In the genomic region with DNA sequence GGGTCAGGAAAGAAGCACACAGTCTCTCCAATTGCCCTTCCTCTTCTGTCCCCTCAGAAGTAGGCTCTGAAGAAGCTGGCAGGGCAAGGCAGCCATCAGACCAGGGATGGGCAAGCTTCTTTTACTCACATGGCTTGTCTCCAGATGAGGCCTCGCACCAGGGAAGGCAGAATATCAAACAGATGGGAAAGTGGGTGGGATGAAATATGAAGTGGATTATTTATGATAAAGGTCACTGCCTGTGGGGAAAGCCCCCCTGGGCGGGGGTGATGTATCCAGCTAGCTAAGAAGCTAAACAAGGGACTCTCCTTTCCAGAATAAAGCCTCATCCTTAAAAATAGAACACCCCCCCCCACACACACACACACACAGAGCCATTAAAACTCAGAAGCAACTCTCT, we compare ENCODE assay signal across 9 mouse cellular contexts. TPM values are rescaled to one million over a fixed set of nuclear protein-coding genes. Genes with fewer than 3 reads are reported as not detected.
A peak's percentile ranks its signal among the peaks of the same experiment; 100 is the strongest.
DNase-seq lines count a peak whose midpoint lies in the region; ATAC-seq and TF ChIP-seq lines count a peak whose summit lies in the region.
"Had no signal": no experiment of that assay in that cellular context is flagged by ENCODE, and none has a peak within 500 bp of the region (broad histone marks: within the 10 kb centered on the region; RNA-seq: fewer than 3 reads in every experiment).

No protein-coding gene starts in this region.

- peak overlapping the region; percentile 73 for H3K4me2 ChIP-seq in heart, embryonic 16.5 days (ENCODE audit: low read depth, low read length)
- H3K4me2 ChIP-seq in neural tube, embryonic 11.5 days (ENCODE audit: low read depth) = peak overlapping the region; percentile 48; the same call in 1 of the 2 replicates
- H3K4me2 ChIP-seq in embryonic facial prominence, embryonic 15.5 days (replicated peaks) = peak overlapping the region; percentile 66; the same call in 1 of the 2 replicates
- peak overlapping the region; percentile 78 for H3K4me2 ChIP-seq in stomach, embryonic 14.5 days (replicated peaks; ENCODE audit: low read depth, low read length)
- H3K4me2 ChIP-seq in kidney, embryonic 16.5 days (replicated peaks; ENCODE audit: low read depth, low read length) = no peak overlapping the region

- H3K9me3 ChIP-seq in heart, embryonic 16.5 days (replicated peaks; ENCODE audit: control insufficient read depth, low read length) = no peaks in the 10 kb centered on the region
- H3K9me3 ChIP-seq in neural tube, embryonic 11.5 days (ENCODE audit: control insufficient read depth, low read length) = no peaks in the 10 kb centered on the region
- no peaks in the 10 kb centered on the region for H3K9me3 ChIP-seq in embryonic facial prominence, embryonic 15.5 days (replicated peaks)
- H3K9me3 ChIP-seq in stomach, embryonic 14.5 days (ENCODE audit: control insufficient read depth, low read depth, low read length) = no peaks in the 10 kb centered on the region
- H3K9me3 ChIP-seq in kidney, embryonic 16.5 days (ENCODE audit: low read length) = no peaks in the 10 kb centered on the region

- H3K4me1 ChIP-seq in heart, embryonic 16.5 days (ENCODE audit: control insufficient read depth, insufficient read depth, low read length) = peaks cover 19% of the 10 kb centered on the region
- H3K4me1 ChIP-seq in neural tube, embryonic 11.5 days (ENCODE audit: control insufficient read depth, insufficient read depth, low read length) = peaks cover 12% of the 10 kb centered on the region; the same call in 1 of the 2 replicates
- peaks cover 51% of the 10 kb centered on the region for H3K4me1 ChIP-seq in embryonic facial prominence, embryonic 15.5 days
- H3K4me1 ChIP-seq in stomach, embryonic 14.5 days (ENCODE audit: control insufficient read depth, insufficient read depth, low read length) = peaks cover 30% of the 10 kb centered on the region
- H3K4me1 ChIP-seq in kidney, embryonic 16.5 days (ENCODE audit: insufficient read depth, low read length) = peaks cover 13% of the 10 kb centered on the region; the same call in 1 of the 2 replicates
- H3K4me1 ChIP-seq in thymus, adult 2 months (replicated peaks; ENCODE audit: control insufficient read depth, insufficient read depth, low read length) = peaks cover 19% of the 10 kb centered on the region

- ATAC-seq in heart, embryonic 16.5 days (replicated peaks; ENCODE audit: extremely low read depth, insufficient read depth, low FRiP score) = no peak
- ATAC-seq in neural tube, embryonic 11.5 days (ENCODE audit: insufficient read depth, low FRiP score, low TSS enrichment) = no peak
- no peak for ATAC-seq in embryonic facial prominence, embryonic 15.5 days (ENCODE audit: insufficient number of reproducible peaks, low FRiP score, low TSS enrichment, low read depth)
- no peak for ATAC-seq in stomach, embryonic 14.5 days (ENCODE audit: insufficient number of reproducible peaks, insufficient read depth, low FRiP score, low read depth)
- no peak for ATAC-seq in kidney, embryonic 16.5 days (ENCODE audit: low FRiP score, low TSS enrichment)

- WGBS in heart, embryonic 16.5 days = 43% methylated on average over 2 of the region's 2 CpGs
- WGBS in neural tube, embryonic 11.5 days = 48% methylated on average over 2 of the region's 2 CpGs
- 20% methylated on average over 2 of the region's 2 CpGs for WGBS in embryonic facial prominence, embryonic 15.5 days
- 23% methylated on average over 2 of the region's 2 CpGs for WGBS in stomach, embryonic 14.5 days
- 49% methylated on average over 2 of the region's 2 CpGs for WGBS in kidney, embryonic 16.5 days
- 66% methylated on average over 2 of the region's 2 CpGs for WGBS in thymus, adult 2 months

- peaks cover 37% of the 10 kb centered on the region for H3K27me3 ChIP-seq in heart, embryonic 16.5 days (ENCODE audit: control insufficient read depth, insufficient read depth, low read length)
- H3K27me3 ChIP-seq in neural tube, embryonic 11.5 days (ENCODE audit: control insufficient read depth, insufficient read depth, low read length) = peaks cover 35% of the 10 kb centered on the region
- H3K27me3 ChIP-seq in embryonic facial prominence, embryonic 15.5 days = 0 out of 2 replicates have a peak, but pooled peaks cover 3% of the 10 kb centered on the region
- H3K27me3 ChIP-seq in stomach, embryonic 14.5 days (ENCODE audit: control insufficient read depth, insufficient read depth, low read length) = no peaks in the 10 kb centered on the region
- peaks cover 13% of the 10 kb centered on the region for H3K27me3 ChIP-seq in kidney, embryonic 16.5 days (ENCODE audit: insufficient read depth, low read length)
- H3K27me3 ChIP-seq in thymus, adult 2 months (ENCODE audit: control insufficient read depth, insufficient read depth, low read length) = no peaks in the 10 kb centered on the region

- H3K36me3 ChIP-seq in heart, embryonic 16.5 days (ENCODE audit: control insufficient read depth, insufficient read depth) = no peaks in the 10 kb centered on the region
- H3K36me3 ChIP-seq in neural tube, embryonic 11.5 days (ENCODE audit: control insufficient read depth, insufficient read depth, low read length) = no peaks in the 10 kb centered on the region
- no peaks in the 10 kb centered on the region for H3K36me3 ChIP-seq in embryonic facial prominence, embryonic 15.5 days
- H3K36me3 ChIP-seq in stomach, embryonic 14.5 days (ENCODE audit: control insufficient read depth, insufficient read depth, low read length) = no peaks in the 10 kb centered on the region
- H3K36me3 ChIP-seq in kidney, embryonic 16.5 days (ENCODE audit: insufficient read depth, low read length) = no peaks in the 10 kb centered on the region
- H3K36me3 ChIP-seq in thymus, adult 2 months (ENCODE audit: control insufficient read depth, insufficient read depth, low read length) = no peaks in the 10 kb centered on the region

- no peak for TF ChIP-seq POLR2A in thymus, adult 2 months (IDR thresholded peaks at IDR 0.05; ENCODE audit: control insufficient read depth, extremely low read depth, insufficient read depth, low read length, poor library complexity)

- peak overlapping the region; percentile 66; the same call in 1 of the 2 replicates for H3K9ac ChIP-seq in heart, embryonic 16.5 days (ENCODE audit: low read length)
- no peak overlapping the region for H3K9ac ChIP-seq in neural tube, embryonic 11.5 days (ENCODE audit: low read length)
- H3K9ac ChIP-seq in embryonic facial prominence, embryonic 15.5 days = no peak overlapping the region
- H3K9ac ChIP-seq in stomach, embryonic 14.5 days (replicated peaks; ENCODE audit: low read depth, low read length) = no peak overlapping the region
- no peak overlapping the region for H3K9ac ChIP-seq in kidney, embryonic 16.5 days (replicated peaks; ENCODE audit: low read length)

- no peak overlapping the region; the same call in 1 of the 2 replicates for H3K4me3 ChIP-seq in heart, embryonic 16.5 days (ENCODE audit: low read length)
- H3K4me3 ChIP-seq in neural tube, embryonic 11.5 days (ENCODE audit: low read depth, low read length) = no peak overlapping the region
- H3K4me3 ChIP-seq in embryonic facial prominence, embryonic 15.5 days (replicated peaks) = no peak overlapping the region
- H3K4me3 ChIP-seq in stomach, embryonic 14.5 days (ENCODE audit: low read depth, low read length) = no peak overlapping the region
- no peak overlapping the region for H3K4me3 ChIP-seq in kidney, embryonic 16.5 days (ENCODE audit: low read length)
- H3K4me3 ChIP-seq in thymus, adult 2 months (ENCODE audit: control insufficient read depth, insufficient read depth, low read length) = no peak overlapping the region

- no peak overlapping the region for H3K27ac ChIP-seq in heart, embryonic 16.5 days (ENCODE audit: low read length)
- no peak overlapping the region for H3K27ac ChIP-seq in neural tube, embryonic 11.5 days (ENCODE audit: low read depth, low read length)
- peak overlapping the region; percentile 85; the same call in 1 of the 2 replicates for H3K27ac ChIP-seq in embryonic facial prominence, embryonic 15.5 days (replicated peaks)
- H3K27ac ChIP-seq in stomach, embryonic 14.5 days (ENCODE audit: low read length) = peak overlapping the region; percentile 48; the same call in 1 of the 2 replicates
- no peak overlapping the region for H3K27ac ChIP-seq in kidney, embryonic 16.5 days (ENCODE audit: low read length)
- no peak overlapping the region for H3K27ac ChIP-seq in thymus, adult 2 months (ENCODE audit: control insufficient read depth, insufficient read depth, low read length)

- no peak for DNase-seq in heart, adult 8-10 months (ENCODE audit: low spot score)
- DNase-seq in neural tube, embryonic 11.5 days (ENCODE audit: low spot score) = no peak
- DNase-seq in neural tube, embryonic 10.5 days (ENCODE audit: extremely low spot score, low spot score) = no peak
- DNase-seq in thymus, adult 2 months = no peak

- TF ChIP-seq CTCF in thymus, adult 2 months (IDR thresholded peaks at IDR 0.05; ENCODE audit: borderline replicate concordance, control insufficient read depth, extremely low read depth, insufficient read depth, low read length, poor library complexity) = no peak

RNA-seq across cellular contexts. Expression of gene Cpn2, which starts 31.7 kb away (rescaled TPM):
- not detected in 2 replicates for polyA plus RNA-seq in heart, embryonic 16.5 days (2015; fragmentation: Nextera tagmentation; extraction: Ambion mirVana)
- total RNA-seq in heart, adult 8-10 months (2022) = under 1 TPM in 2 of 4 experiments, not detected in 2; 0.17 to 0.22 TPM
- not detected in 2 replicates for polyA plus RNA-seq in neural tube, embryonic 11.5 days (2014; fragmentation: Nextera tagmentation; extraction: Ambion mirVana)
- polyA plus RNA-seq in embryonic facial prominence, embryonic 15.5 days (2015; fragmentation: Nextera tagmentation; extraction: Ambion mirVana) = not detected in 2 replicates
- not detected in 2 replicates for polyA plus RNA-seq in stomach, embryonic 14.5 days (2014; fragmentation: Nextera tagmentation; extraction: Ambion mirVana)
- not detected in 2 replicates for polyA plus RNA-seq in kidney, embryonic 16.5 days (2015; fragmentation: Nextera tagmentation; extraction: Ambion mirVana)
- polyA plus RNA-seq in thymus, adult 2 months (2012; rRNA removed) = 0.54 and 1.1 TPM in 2 replicates

RNA-seq across cellular contexts. Expression of gene Lrrc15, which starts 47.5 kb away (rescaled TPM):
- 0.21 and 0.26 TPM in 2 replicates for polyA plus RNA-seq in heart, embryonic 16.5 days (2015; fragmentation: Nextera tagmentation; extraction: Ambion mirVana)
- under 1 TPM in 3 of 4 experiments, not detected in 1; 0.06 to 0.41 (median 0.19) TPM for total RNA-seq in heart, adult 8-10 months (2022)
- polyA plus RNA-seq in neural tube, embryonic 11.5 days (2014; fragmentation: Nextera tagmentation; extraction: Ambion mirVana) = 0.23 and 0.33 TPM in 2 replicates
- polyA plus RNA-seq in embryonic facial prominence, embryonic 15.5 days (2015; fragmentation: Nextera tagmentation; extraction: Ambion mirVana) = 4.9 and 5.9 TPM in 2 replicates
- polyA plus RNA-seq in stomach, embryonic 14.5 days (2014; fragmentation: Nextera tagmentation; extraction: Ambion mirVana) = 0.52 and 0.55 TPM in 2 replicates
- 1.6 and 1.7 TPM in 2 replicates for polyA plus RNA-seq in kidney, embryonic 16.5 days (2015; fragmentation: Nextera tagmentation; extraction: Ambion mirVana)
- polyA plus RNA-seq in thymus, adult 2 months (2012; rRNA removed) = 0.45 and 0.51 TPM in 2 replicates
- polyA plus RNA-seq: erythroblast, embryonic 14.5 days had no signal

Comparison
In these comparisons a context has a peak if more than half of its experiments do, and no peak if none do; other contexts are left out.
1. H3K27ac ChIP-seq: peak in embryonic facial prominence, embryonic 15.5 days (single experiment) and stomach, embryonic 14.5 days (single experiment); none in heart, embryonic 16.5 days (single experiment), neural tube, embryonic 11.5 days (single experiment), kidney, embryonic 16.5 days (single experiment) and thymus, adult 2 months (single experiment).